Mouse (Mus musculus) lung, embryonic 14.5 days (tissue): ENCODE results near the gene Acbd5. TPM values are rescaled to one million over a fixed set of nuclear protein-coding genes. Genes with fewer than 3 reads are reported as not detected.

Experiments
- ATAC-seq: fragments of 200-750 bp; cut with Nextera tagmentation; 2 replicates; pipeline ENCODE4 v1.8.0; 2017; ENCODE audit warnings: mild to moderate bottlenecking, moderate TSS enrichment, moderate library complexity; ENCODE audit not compliant: insufficient read depth
- DNase-seq: peaks from one replicate; pipeline ENCODE4 v3.0.0-alpha.2; 2015
- H3K27ac ChIP-seq: fragments of 300-500 bp; sonication (generic); 2 replicates; pipeline ENCODE4 v1.5.1; 2014; ENCODE audit warnings: low read depth, mild to moderate bottlenecking, moderate library complexity
- H3K27me3 ChIP-seq: fragments of 300-500 bp; sonication (generic); 2 replicates; pipeline ENCODE4 v1.6.1; 2014; ENCODE audit warnings: low read length, control low read depth; ENCODE audit not compliant: insufficient read depth
- H3K36me3 ChIP-seq: fragments of 300-500 bp; sonication (generic); 2 replicates; pipeline ENCODE4 v1.6.1; 2014; ENCODE audit warnings: control low read depth; ENCODE audit not compliant: insufficient read depth
- H3K4me1 ChIP-seq: fragments of 300-500 bp; sonication (generic); 2 replicates; pipeline ENCODE4 v1.6.1; 2014; ENCODE audit warnings: antibody characterized with exemption, control low read depth; ENCODE audit not compliant: insufficient read depth
- H3K4me2 ChIP-seq: fragments of 300-500 bp; sonication (generic); 2 replicates; pipeline ENCODE4 v1.6.1; 2014; ENCODE audit warnings: mild to moderate bottlenecking
- H3K4me3 ChIP-seq: fragments of 300-500 bp; sonication (generic); 2 replicates; pipeline ENCODE4 v1.5.1; 2014; ENCODE audit warnings: low read depth, low read length
- H3K9ac ChIP-seq: fragments of 300-500 bp; sonication (generic); 2 replicates; pipeline ENCODE4 v1.6.1; 2014
- H3K9me3 ChIP-seq: fragments of 300-500 bp; sonication (generic); 2 replicates; pipeline ENCODE4 v1.6.1; 2016; ENCODE audit warnings: low read depth, low read length, control low read depth
- CTCF ChIP-seq: IDR thresholded peaks from 2 replicates; pipeline ENCODE4 v1.5.1; 2016; ENCODE audit warnings: antibody characterized with exemption, low read depth
- WGBS: fragments of 180-500 bp; shearing (Covaris S2); extraction: QIAGEN DNeasy Blood & Tissue Kit; methylation state at CpG from one replicate; pipeline ENCODE4 v1.1.7; 2014; 5-methylcytosine and 5-hydroxymethylcytosine counted together
- polyA plus RNA-seq: library from polyadenylated mRNA; unstranded; fragments of >200 nt; fragmentation: Nextera tagmentation; extraction: Ambion mirVana; gene quantifications from 2 replicates; pipeline ENCODE4 v1.2.1, GENCODE M21; 2014

Gene Acbd5
- 21.2 and 24.6 TPM in 2 replicates for polyA plus RNA-seq

DNA sequence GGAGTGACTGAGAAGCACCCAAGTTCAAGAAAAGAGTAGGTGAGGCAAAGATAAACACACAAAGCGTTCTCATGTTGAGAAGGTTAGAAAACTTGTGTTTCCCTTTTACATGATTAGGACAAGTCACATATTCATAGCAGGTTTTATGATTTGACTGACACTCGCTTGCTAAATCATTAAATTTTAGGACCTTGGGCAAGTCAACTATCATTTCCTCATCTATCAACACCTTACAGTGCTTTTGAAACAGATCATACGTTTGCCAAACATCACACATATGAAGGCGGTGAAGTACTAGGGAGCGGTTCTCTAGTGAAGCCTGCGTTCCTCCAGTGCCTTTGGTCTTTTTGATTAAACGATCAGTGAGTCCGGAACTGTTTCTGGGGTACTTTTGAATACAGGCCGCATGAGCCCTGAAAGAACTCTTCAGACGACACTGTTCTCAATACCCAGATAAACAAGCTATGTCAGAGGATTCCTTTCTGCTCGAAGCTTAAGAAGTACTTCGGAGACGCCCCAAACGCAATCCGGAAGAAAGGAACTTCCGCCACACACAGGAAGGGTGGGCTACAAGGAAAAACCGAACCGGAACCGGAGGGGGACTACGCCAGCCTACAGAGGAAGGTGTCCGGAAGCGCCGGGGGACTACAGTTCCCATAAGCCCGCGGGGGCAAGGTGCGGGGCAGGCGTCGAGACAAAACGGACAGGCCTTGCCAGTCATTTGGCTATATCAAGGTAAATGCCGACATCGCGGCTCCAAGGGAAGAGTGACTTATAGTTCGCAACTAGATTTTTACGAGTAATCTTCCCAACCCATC lies at the start of gene Acbd5:
Acbd5 (plus strand) TSS at position 616 of the 818 bp plus-strand sequence.
- ATAC-seq (peak; percentile 96), DNase-seq (peak; percentile 98)
- Histone ChIP-seq H3K9me3 (no peaks in the 10 kb centered on the region), H3K27ac (peak within 1 kb of the TSS; percentile 96), H3K9ac (peak within 1 kb of the TSS; percentile 82), H3K4me1 (no peaks in the 10 kb centered on the region), H3K4me2 (peak within 1 kb of the TSS; percentile 98), H3K27me3 (no peaks in the 10 kb centered on the region), H3K36me3 (0 out of 2 replicates have a peak, but pooled peaks cover 5% of the 10 kb centered on the region), H3K4me3 (peak within 1 kb of the TSS; percentile 66)
- TF ChIP-seq CTCF: no peak
- WGBS: 2% methylated on average over 34 of the region's 34 CpGs

DNA sequence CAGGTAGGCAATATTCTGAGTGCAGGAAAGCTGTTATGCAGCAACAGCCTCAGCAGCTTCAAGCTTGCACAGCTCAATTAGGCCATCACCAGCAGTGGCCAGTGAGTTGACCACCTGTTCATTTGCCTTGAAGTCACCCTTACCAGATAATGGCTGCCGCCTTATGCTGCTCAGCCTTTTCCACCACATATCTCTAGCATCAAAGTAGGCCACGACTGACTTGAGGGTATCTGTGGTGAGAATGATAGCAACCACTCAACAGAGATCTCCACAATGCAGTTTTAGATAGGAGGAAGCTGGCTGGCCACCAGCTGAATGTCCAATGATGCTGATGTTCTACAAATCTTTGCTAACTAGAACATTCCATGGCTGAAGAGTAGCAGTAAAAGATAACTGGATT lies 48.8 kb upstream of the Acbd5 start:
- Histone ChIP-seq H3K4me3 (no peak overlapping the region), H3K27me3 (no peaks in the 10 kb centered on the region), H3K4me1 (peaks cover 4% of the 10 kb centered on the region; the same call in 1 of the 2 replicates), H3K9me3 (no peaks in the 10 kb centered on the region), H3K9ac (no peak overlapping the region), H3K36me3 (no peaks in the 10 kb centered on the region), H3K4me2 (no peak overlapping the region), H3K27ac (no peak overlapping the region)
- no peak for ATAC-seq
- no peak for TF ChIP-seq CTCF
- WGBS: 84% methylated on average over 2 of the region's 2 CpGs
- DNase-seq: no peak

DNA sequence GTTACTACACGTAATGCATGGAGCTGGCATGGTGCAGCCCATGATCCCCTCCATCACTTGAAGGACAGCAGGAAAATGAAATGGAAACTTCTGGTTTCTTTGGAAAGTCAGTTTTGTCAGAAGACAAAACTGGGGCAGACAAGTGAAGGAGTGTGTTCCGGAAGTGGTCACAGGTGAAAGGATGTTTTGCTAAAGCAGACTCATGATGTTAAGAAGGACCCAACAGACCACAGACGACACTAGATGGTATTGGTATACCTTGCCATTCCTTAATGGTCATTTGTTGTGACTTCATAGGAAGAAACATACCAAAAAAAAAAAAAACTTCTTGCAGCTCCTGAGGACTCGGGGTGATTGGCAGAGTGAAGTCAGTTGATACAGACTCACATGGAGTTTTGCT lies 46.6 kb upstream of the Acbd5 start:
- no peaks in the 10 kb centered on the region for H3K36me3 ChIP-seq
- ATAC-seq (no peak), DNase-seq (no peak)
- WGBS: 85% methylated on average over 4 of the region's 4 CpGs
- no peak overlapping the region for H3K9ac ChIP-seq
- no peak overlapping the region for H3K27ac ChIP-seq
- no peak for TF ChIP-seq CTCF
- H3K4me3 ChIP-seq: no peak overlapping the region
- no peaks in the 10 kb centered on the region for H3K27me3 ChIP-seq
- no peaks in the 10 kb centered on the region for H3K4me1 ChIP-seq
- H3K9me3 ChIP-seq: no peaks in the 10 kb centered on the region
- H3K4me2 ChIP-seq: no peak overlapping the region

DNA sequence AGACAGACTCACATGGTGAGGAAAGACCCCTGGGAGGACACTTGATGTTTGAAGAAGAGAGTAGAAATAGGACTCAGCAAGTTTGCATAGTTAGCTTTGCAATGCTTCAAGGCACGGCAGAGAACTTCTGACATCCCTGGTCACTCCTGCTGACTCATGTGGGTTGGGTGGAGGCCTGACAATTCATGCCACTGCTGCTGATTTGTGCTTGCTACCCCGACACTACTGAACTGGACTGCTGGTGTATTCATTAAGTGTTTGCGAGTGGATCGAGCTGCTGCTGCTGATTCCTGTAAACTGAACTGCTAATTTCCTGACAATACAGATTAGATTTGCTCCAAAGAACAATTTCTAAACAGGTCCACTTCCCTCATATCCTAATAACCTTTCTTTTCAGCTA lies 46.2 kb upstream of the Acbd5 start:
- ATAC-seq: no peak
- H3K4me2 ChIP-seq: no peak overlapping the region
- no peaks in the 10 kb centered on the region for H3K4me1 ChIP-seq
- H3K9me3 ChIP-seq: no peaks in the 10 kb centered on the region
- WGBS: 51% methylated on average over 4 of the region's 4 CpGs
- no peak for DNase-seq
- no peak overlapping the region for H3K4me3 ChIP-seq
- no peaks in the 10 kb centered on the region for H3K36me3 ChIP-seq
- H3K27me3 ChIP-seq: no peaks in the 10 kb centered on the region
- TF ChIP-seq CTCF: no peak
- H3K9ac ChIP-seq: no peak overlapping the region
- no peak overlapping the region for H3K27ac ChIP-seq

DNA sequence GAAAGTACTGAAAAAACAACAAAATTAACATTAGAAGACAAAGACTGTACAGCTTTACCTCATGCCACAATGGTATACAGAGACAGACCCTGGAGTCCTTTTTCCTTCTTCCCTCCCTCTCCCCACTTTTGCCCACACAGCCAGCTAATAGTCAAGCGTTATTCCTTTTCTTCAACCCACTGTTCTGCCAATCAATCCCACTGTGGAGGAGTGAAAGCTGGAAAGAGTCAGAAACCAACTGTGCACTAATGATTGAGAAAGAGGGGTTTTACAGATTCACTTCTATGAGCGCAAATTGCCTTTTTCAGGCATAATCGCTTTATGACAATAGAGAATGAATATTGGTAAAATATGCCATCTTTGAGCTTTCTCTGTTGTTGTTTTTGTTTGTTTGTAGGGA lies 44.9 kb upstream of the Acbd5 start:
- no peak overlapping the region for H3K27ac ChIP-seq
- TF ChIP-seq CTCF: no peak
- no peak overlapping the region for H3K4me3 ChIP-seq
- H3K36me3 ChIP-seq: no peaks in the 10 kb centered on the region
- no peaks in the 10 kb centered on the region for H3K4me1 ChIP-seq
- H3K9me3 ChIP-seq: no peaks in the 10 kb centered on the region
- no peak for ATAC-seq
- WGBS: 94% methylated on average over 3 of the region's 3 CpGs
- H3K27me3 ChIP-seq: no peaks in the 10 kb centered on the region
- H3K9ac ChIP-seq: no peak overlapping the region
- no peak for DNase-seq
- H3K4me2 ChIP-seq: no peak overlapping the region

DNA sequence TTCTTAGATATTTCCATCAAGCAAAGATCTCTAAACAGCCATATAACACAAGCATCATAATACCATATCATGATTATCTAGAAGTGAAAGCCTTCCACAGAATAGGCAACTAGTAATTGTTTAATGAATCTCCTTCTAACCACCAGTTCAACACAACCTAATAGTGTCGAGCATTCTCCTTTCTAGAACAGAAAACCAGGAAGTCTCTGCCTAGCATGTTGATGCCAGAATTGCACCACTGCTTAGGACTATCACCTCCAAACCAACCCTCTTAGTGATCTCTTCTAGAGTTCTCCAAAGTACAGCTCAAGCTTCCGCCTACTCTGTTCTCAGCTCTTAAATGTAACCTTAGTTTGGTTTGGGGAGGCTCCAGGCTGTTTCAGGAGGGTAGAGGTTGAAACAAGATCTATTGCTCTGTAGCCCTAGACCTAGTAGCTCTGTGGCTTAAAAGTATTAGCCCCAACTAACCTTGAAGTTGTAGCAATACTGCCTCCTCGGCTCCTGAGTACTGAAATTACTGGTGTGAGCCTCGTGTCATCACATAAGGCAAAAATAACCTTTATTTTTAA lies 44.2 kb upstream of the Acbd5 start:
- no peak for TF ChIP-seq CTCF
- Histone ChIP-seq H3K36me3 (0 out of 2 replicates have a peak, but pooled peaks cover under 1% of the 10 kb centered on the region), H3K9me3 (no peaks in the 10 kb centered on the region), H3K27me3 (no peaks in the 10 kb centered on the region), H3K4me1 (no peaks in the 10 kb centered on the region), H3K9ac (no peak overlapping the region), H3K4me3 (no peak overlapping the region), H3K4me2 (no peak overlapping the region), H3K27ac (no peak overlapping the region)
- no peak for ATAC-seq
- 84% methylated on average over 4 of the region's 4 CpGs for WGBS
- DNase-seq: no peak

DNA sequence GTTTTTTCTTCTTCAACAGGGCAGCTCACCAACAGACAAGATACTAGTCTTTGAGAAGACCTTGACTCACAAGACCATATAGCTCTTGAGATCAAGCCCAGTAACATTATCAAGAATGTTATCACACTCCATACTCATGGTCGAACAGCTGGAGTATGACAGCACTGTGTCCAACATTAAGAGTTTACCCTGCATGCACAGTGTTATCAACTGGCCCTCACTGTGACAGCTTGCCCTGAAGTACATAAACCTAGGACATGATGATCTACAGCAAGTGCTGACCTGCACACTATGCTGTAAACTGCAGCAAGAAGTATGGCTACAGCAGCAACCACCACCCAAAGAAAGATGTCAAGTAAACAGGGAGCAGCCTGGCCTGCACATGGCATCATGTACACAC lies 41.6 kb upstream of the Acbd5 start:
- Histone ChIP-seq H3K27me3 (no peaks in the 10 kb centered on the region), H3K9ac (no peak overlapping the region), H3K9me3 (no peaks in the 10 kb centered on the region), H3K27ac (no peak overlapping the region), H3K4me2 (no peak overlapping the region), H3K4me3 (no peak overlapping the region), H3K36me3 (0 out of 2 replicates have a peak, but pooled peaks cover 7% of the 10 kb centered on the region), H3K4me1 (no peaks in the 10 kb centered on the region)
- WGBS: 76% methylated on average over 1 of the region's 1 CpGs
- no peak for DNase-seq
- no peak for ATAC-seq
- no peak for TF ChIP-seq CTCF
